Mouse (Mus musculus) layer of hippocampus, adult 11-12 months (tissue): Measurements from ENCODE around the gene Fzr1.

Experiments
- DNase-seq: peaks from one replicate; pipeline ENCODE4 v3.0.0; 2022; ENCODE audit warnings: low spot score

The Fzr1 gene

GRCm38 (mm10) chr10:81328386-81328785, 49.9 kb downstream of the Fzr1 start, which contains the start of gene Tbxa2r:
Gene Tbxa2r (plus strand): TSS chr10:81328731.
- DNase-seq = no peak

- no peak for DNase-seq
Observed at GRCm38 (mm10) chr10:81327959-81328358, 50.4 kb downstream of the Fzr1 start.

- no peak for DNase-seq
Observed at GRCm38 (mm10) chr10:81326858-81327257, 51.5 kb downstream of the Fzr1 start.

GRCm38 (mm10) chr10:81325781-81326180, 52.5 kb downstream of the Fzr1 start:
- no peak for DNase-seq

GRCm38 (mm10) chr10:81325176-81325575, 53.1 kb downstream of the Fzr1 start:
- no peak for DNase-seq

- no peak for DNase-seq
Observed at GRCm38 (mm10) chr10:81323791-81324530, 54.4 kb downstream of the Fzr1 start.

GRCm38 (mm10) chr10:81323141-81323775, 55.1 kb downstream of the Fzr1 start:
- DNase-seq = no peak

- DNase-seq = no peak
Observed at GRCm38 (mm10) chr10:81322444-81322843, 55.9 kb downstream of the Fzr1 start.

- DNase-seq = no peak
Observed at GRCm38 (mm10) chr10:81321436-81321835, 56.9 kb downstream of the Fzr1 start.

- peak; percentile 100 for DNase-seq
Observed at GRCm38 (mm10) chr10:81320550-81321347, 57.6 kb downstream of the Fzr1 start, which contains the start of gene Cactin. Gene Cactin (plus strand): TSS chr10:81321103.

- DNase-seq = no peak
Observed at GRCm38 (mm10) chr10:81319741-81320549, 58.4 kb downstream of the Fzr1 start.

- no peak for DNase-seq
Observed at GRCm38 (mm10) chr10:81319330-81319699, 59.0 kb downstream of the Fzr1 start.

- DNase-seq = no peak
Observed at GRCm38 (mm10) chr10:81318589-81319329, 59.6 kb downstream of the Fzr1 start.

- DNase-seq = no peak
Observed at GRCm38 (mm10) chr10:81317273-81317672, 61.0 kb downstream of the Fzr1 start.

- DNase-seq = no peak
Observed at GRCm38 (mm10) chr10:81316338-81317060, 61.8 kb downstream of the Fzr1 start.
